Mouse (Mus musculus) embryonic fibroblast, embryonic 13.5 days (primary cell): Measurements from ENCODE around the gene March10.

Experiments
- CTCF ChIP-seq: IDR thresholded peaks from 2 replicates; pipeline ENCODE4 v1.5.1; 2011; ENCODE audit warnings: mild to moderate bottlenecking, control low read depth, low read length, moderate library complexity, borderline replicate concordance; ENCODE audit not compliant: insufficient read depth
- POLR2A ChIP-seq: IDR thresholded peaks from 2 replicates; pipeline ENCODE4 v1.6.1; 2011; ENCODE audit warnings: low read depth, mild to moderate bottlenecking, control low read depth, low read length, moderate library complexity

- no peak for TF ChIP-seq POLR2A
- TF ChIP-seq CTCF = no peak
Observed at GRCm38 (mm10) chr11:105313633-105314014, 142.9 kb downstream of the March10 start.
